Mouse (Mus musculus): ENCODE results near the gene Itpripl2.

GRCm38 (mm10) chr7:118490666-118491430, 927 bp downstream of the Itpripl2 start:
- TF ChIP-seq EP300 (IDR thresholded peaks at IDR 0.05; ENCODE audit: insufficient read depth, low read depth, low read length) (no peak), CTCF (IDR thresholded peaks at IDR 0.05) (peak; percentile 68)
